Mouse (Mus musculus) heart, adult 2 months (tissue): Measurements from ENCODE around the gene Thsd4.

Source experiments
- CTCF ChIP-seq: fragments of 200-600 bp; IDR thresholded peaks from 2 replicates; pipeline ENCODE4 v1.8.1; 2022; ENCODE audit warnings: antibody characterized with exemption, mild to moderate bottlenecking, moderate library complexity
- EP300 ChIP-seq: fragments of 200-500 bp; IDR thresholded peaks from 2 replicates; pipeline ENCODE4 v1.6.1; 2011; ENCODE audit warnings: low read depth, low read length, control low read depth; ENCODE audit not compliant: insufficient read depth

GRCm38 (mm10) chr9:60517148-60517547 lies 4.7 kb downstream of the Thsd4 start:
- TF ChIP-seq EP300: no peak
- no peak for TF ChIP-seq CTCF
